Mouse (Mus musculus): Measurements from ENCODE around the gene Slc4a5. TPM values are rescaled to one million over a fixed set of nuclear protein-coding genes. Genes with fewer than 3 reads are reported as not detected.

Gene Slc4a5
- polyA plus RNA-seq, 1 experiment from 2014 or later = 0.30 TPM

DNA sequence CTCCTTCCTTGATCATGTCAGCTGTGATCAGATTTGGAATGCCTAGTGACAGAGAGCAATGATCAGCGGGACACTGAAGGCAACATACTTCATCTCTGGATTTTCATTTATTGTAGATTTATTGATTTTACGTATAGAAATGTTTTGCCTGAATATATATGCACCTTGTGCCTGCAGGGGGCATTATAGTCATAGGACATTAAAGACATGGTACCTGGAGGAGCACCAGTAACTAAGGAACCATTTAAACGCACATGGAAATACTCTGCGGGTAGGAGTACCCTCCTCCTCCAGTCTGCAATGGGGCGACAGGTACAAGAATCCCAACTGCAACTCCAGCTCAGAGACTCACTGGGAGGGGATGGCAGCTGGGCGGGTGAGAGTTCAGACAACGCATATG lies 89.4 kb downstream of the Slc4a5 start:
- Histone ChIP-seq H3K9me3 (replicated peaks; ENCODE audit: control insufficient read depth, low read length) (no peaks in the 10 kb centered on the region), H3K36me3 (ENCODE audit: control insufficient read depth, insufficient read depth, low read length) (peaks cover 17% of the 10 kb centered on the region), H3K4me1 (ENCODE audit: control insufficient read depth, insufficient read depth, low read length) (no peaks in the 10 kb centered on the region), H3K27me3 (ENCODE audit: control insufficient read depth, insufficient read depth, low read length) (no peaks in the 10 kb centered on the region), H3K4me2 (ENCODE audit: low read depth, low read length) (no peak overlapping the region), H3K27ac (ENCODE audit: low read length) (no peak overlapping the region), H3K9ac (ENCODE audit: low read length) (no peak overlapping the region), H3K4me3 (replicated peaks; ENCODE audit: low read length) (no peak overlapping the region)
- WGBS = 86% methylated on average over 7 of the region's 7 CpGs
- no peak for ATAC-seq (ENCODE audit: insufficient read depth, low FRiP score)

DNA sequence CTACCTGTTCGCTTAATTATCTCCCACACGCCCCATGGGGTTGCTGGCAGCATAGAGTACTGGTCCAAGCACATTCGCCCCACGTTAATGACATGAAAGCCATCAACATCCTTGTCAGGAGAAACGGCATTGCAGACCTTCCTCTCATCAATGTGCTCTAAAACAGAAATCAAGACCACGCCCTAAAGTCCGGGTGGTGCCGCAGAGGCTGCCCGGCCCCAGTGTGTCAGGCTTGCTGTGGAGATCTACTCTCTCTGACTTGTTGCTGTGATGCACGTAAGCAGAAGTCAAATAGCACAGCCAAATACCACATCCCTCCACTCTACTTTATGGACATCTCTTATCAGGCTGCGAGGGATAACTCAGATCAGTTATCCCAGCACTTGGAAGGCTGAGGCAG lies 91.6 kb downstream of the Slc4a5 start:
- no peak overlapping the region for H3K9ac ChIP-seq (ENCODE audit: low read length)
- H3K4me3 ChIP-seq (replicated peaks; ENCODE audit: low read length) = no peak overlapping the region
- WGBS = 89% methylated on average over 11 of the region's 11 CpGs
- no peak for ATAC-seq (ENCODE audit: insufficient read depth, low FRiP score)
- no peak overlapping the region for H3K27ac ChIP-seq (ENCODE audit: low read length)
- H3K4me1 ChIP-seq (ENCODE audit: control insufficient read depth, insufficient read depth, low read length) = peaks cover 4% of the 10 kb centered on the region
- peaks cover 13% of the 10 kb centered on the region for H3K36me3 ChIP-seq (ENCODE audit: control insufficient read depth, insufficient read depth, low read length)
- no peaks in the 10 kb centered on the region for H3K9me3 ChIP-seq (replicated peaks; ENCODE audit: control insufficient read depth, low read length)
- H3K4me2 ChIP-seq (ENCODE audit: low read depth, low read length) = no peak overlapping the region
- H3K27me3 ChIP-seq (ENCODE audit: control insufficient read depth, insufficient read depth, low read length) = no peaks in the 10 kb centered on the region

DNA sequence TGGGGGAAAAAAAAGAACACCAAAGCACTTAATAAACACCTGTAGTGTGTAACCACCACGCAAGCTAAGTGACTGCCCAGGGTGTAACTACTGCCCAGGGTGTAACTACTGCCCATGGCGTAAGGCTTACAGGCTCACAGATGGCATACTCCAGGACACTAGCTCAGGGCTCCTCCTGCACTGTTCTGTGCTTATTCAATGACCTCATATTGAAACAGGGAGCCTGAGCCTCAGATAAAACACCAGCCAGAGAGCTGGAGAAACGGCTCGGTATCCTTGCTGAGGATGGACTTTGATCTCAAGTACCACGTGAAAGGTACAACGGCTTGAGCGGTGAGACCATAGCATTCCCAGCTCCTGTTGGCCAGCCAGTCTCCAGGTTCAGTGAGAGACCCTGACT lies 92.4 kb downstream of the Slc4a5 start:
- H3K4me2 ChIP-seq (ENCODE audit: low read depth, low read length) = no peak overlapping the region

DNA sequence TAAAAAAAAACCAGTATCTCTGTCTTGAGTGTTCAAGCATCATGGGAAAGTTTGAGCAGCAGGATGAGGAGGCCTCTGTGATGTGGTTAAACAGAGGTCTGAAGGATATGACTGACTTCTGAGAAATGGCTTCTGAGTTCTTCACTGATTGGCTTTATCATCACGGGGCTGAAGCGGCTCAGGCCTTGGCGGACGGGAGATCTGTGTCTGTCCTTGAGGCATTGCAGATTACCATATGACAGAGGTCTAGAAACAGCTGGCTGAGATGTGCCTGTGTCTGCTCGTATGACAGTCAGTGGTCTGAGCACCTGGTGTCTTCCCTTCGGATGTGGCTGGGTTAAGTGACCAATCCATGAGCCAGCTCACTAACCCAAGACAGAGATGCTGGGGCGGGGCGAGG lies 92.9 kb downstream of the Slc4a5 start:
- WGBS = 86% methylated on average over 8 of the region's 8 CpGs
- ATAC-seq (ENCODE audit: insufficient read depth, low FRiP score) = no peak
- Histone ChIP-seq H3K36me3 (ENCODE audit: control insufficient read depth, insufficient read depth, low read length) (peaks cover 8% of the 10 kb centered on the region), H3K4me3 (replicated peaks; ENCODE audit: low read length) (no peak overlapping the region), H3K27ac (ENCODE audit: low read length) (no peak overlapping the region), H3K4me1 (ENCODE audit: control insufficient read depth, insufficient read depth, low read length) (peaks cover 11% of the 10 kb centered on the region), H3K27me3 (ENCODE audit: control insufficient read depth, insufficient read depth, low read length) (no peaks in the 10 kb centered on the region), H3K9ac (ENCODE audit: low read length) (no peak overlapping the region), H3K4me2 (ENCODE audit: low read depth, low read length) (no peak overlapping the region), H3K9me3 (replicated peaks; ENCODE audit: control insufficient read depth, low read length) (no peaks in the 10 kb centered on the region)

More for the DNA sequence above, 92.4 kb downstream of the Slc4a5 start:
- peaks cover 8% of the 10 kb centered on the region for H3K36me3 ChIP-seq (ENCODE audit: control insufficient read depth, insufficient read depth, low read length)
- 80% methylated on average over 7 of the region's 7 CpGs for WGBS
- ATAC-seq (ENCODE audit: insufficient read depth, low FRiP score) = peak; percentile 84
- H3K9ac ChIP-seq (ENCODE audit: low read length) = no peak overlapping the region
- H3K9me3 ChIP-seq (replicated peaks; ENCODE audit: control insufficient read depth, low read length) = no peaks in the 10 kb centered on the region
- peaks cover 11% of the 10 kb centered on the region for H3K4me1 ChIP-seq (ENCODE audit: control insufficient read depth, insufficient read depth, low read length)
- no peak overlapping the region for H3K4me3 ChIP-seq (replicated peaks; ENCODE audit: low read length)
- H3K27me3 ChIP-seq (ENCODE audit: control insufficient read depth, insufficient read depth, low read length) = no peaks in the 10 kb centered on the region
- peak overlapping the region; percentile 64 for H3K27ac ChIP-seq (ENCODE audit: low read length)

DNA sequence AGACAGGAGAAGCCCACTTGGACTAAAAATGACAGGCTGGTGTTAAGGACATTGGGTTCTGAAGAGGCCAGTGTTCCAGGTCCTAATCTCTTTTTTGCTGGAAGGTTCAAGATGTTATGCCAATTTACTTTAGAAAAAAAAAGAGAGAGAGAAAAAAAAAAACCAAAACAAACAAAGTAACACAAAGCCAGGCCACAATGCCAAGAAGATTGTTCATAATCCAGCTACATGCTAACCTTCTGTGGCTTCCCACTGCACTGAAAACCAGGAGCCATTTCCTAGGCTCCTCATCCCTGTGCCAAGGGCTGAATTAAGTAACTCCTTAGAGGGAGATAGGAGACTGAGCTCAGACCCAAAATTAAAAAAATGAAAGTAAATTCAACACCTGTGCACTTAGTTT lies 95.7 kb downstream of the Slc4a5 start:
- Histone ChIP-seq H3K4me3 (replicated peaks; ENCODE audit: low read length) (no peak overlapping the region), H3K4me2 (ENCODE audit: low read depth, low read length) (no peak overlapping the region), H3K9me3 (replicated peaks; ENCODE audit: control insufficient read depth, low read length) (no peaks in the 10 kb centered on the region), H3K36me3 (ENCODE audit: control insufficient read depth, insufficient read depth, low read length) (peaks cover 8% of the 10 kb centered on the region), H3K27ac (ENCODE audit: low read length) (no peak overlapping the region), H3K27me3 (ENCODE audit: control insufficient read depth, insufficient read depth, low read length) (no peaks in the 10 kb centered on the region), H3K4me1 (ENCODE audit: control insufficient read depth, insufficient read depth, low read length) (peaks cover 11% of the 10 kb centered on the region), H3K9ac (ENCODE audit: low read length) (no peak overlapping the region)
- ATAC-seq (ENCODE audit: insufficient read depth, low FRiP score) = no peak

DNA sequence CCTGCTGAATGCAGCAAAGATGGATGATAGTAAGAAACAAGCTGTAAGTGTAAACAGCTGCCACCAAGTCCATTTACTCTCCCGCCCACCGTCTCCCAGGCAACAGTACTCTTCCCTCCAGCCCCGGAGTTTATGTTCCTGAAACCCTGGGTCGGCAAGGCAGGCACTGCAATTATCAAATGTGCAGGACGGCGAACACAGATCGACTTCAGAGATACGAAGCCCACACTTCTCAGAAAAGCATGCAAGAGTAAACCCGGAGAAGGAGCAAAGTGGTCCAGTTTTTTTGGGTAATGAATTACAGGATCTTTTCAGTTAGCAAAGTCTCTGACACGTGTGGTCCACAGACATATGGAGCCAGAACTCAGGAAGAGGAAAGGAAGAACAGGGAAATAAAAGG lies 96.4 kb downstream of the Slc4a5 start:
- no peaks in the 10 kb centered on the region for H3K27me3 ChIP-seq (ENCODE audit: control insufficient read depth, insufficient read depth, low read length)
- H3K9ac ChIP-seq (ENCODE audit: low read length) = peak overlapping the region; percentile 34; the same call in 1 of the 2 replicates
- H3K4me1 ChIP-seq (ENCODE audit: control insufficient read depth, insufficient read depth, low read length) = peaks cover 11% of the 10 kb centered on the region
- no peaks in the 10 kb centered on the region for H3K9me3 ChIP-seq (replicated peaks; ENCODE audit: control insufficient read depth, low read length)
- no peak for ATAC-seq (ENCODE audit: insufficient read depth, low FRiP score)
- peaks cover 8% of the 10 kb centered on the region for H3K36me3 ChIP-seq (ENCODE audit: control insufficient read depth, insufficient read depth, low read length)
- peak overlapping the region; percentile 95 for H3K4me3 ChIP-seq (replicated peaks; ENCODE audit: low read length)
- H3K4me2 ChIP-seq (ENCODE audit: low read depth, low read length) = peak overlapping the region; percentile 87
- 4% methylated on average over 10 of the region's 10 CpGs for WGBS
- H3K27ac ChIP-seq (ENCODE audit: low read length) = no peak overlapping the region

DNA sequence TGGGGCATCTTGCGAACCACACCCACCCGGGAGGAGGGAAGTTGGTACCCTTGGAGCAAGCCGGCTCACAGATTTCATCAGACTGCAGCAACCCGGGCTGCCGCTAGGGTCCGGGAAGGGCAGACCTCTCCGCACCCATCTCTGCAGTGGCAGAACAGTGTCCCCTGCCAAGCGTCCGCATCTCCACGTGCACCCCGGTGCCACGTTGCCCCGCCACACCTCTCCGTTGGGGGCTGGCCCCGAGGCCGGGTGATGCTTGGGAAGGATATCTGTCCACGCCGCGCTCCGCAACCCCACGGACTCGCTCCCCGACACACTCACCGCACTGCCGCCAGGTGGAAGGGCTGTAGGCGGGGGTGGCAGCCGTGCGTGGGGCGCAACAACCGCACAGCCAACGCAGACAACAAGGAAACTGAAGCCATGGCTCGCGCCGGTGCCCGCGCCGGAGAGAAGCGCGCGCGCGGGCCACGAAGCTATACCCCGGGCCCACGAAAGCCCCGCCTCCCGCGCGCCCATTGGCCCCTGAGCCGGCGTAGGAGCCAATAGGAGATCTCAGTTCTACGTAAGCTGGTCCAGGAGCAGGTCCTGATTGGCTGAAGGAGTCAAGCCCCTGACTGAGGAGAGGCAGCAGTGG lies 97.6 kb downstream of the Slc4a5 start:
- under 1% methylated on average over 52 of the region's 52 CpGs for WGBS
- Histone ChIP-seq H3K4me2 (ENCODE audit: low read depth, low read length) (peak overlapping the region; percentile 87), H3K27me3 (ENCODE audit: control insufficient read depth, insufficient read depth, low read length) (no peaks in the 10 kb centered on the region), H3K9ac (ENCODE audit: low read length) (peak overlapping the region; percentile 86), H3K4me3 (replicated peaks; ENCODE audit: low read length) (peak overlapping the region; percentile 95), H3K27ac (ENCODE audit: low read length) (no peak overlapping the region), H3K36me3 (ENCODE audit: control insufficient read depth, insufficient read depth, low read length) (no peaks in the 10 kb centered on the region), H3K4me1 (ENCODE audit: control insufficient read depth, insufficient read depth, low read length) (peaks cover 11% of the 10 kb centered on the region), H3K9me3 (replicated peaks; ENCODE audit: control insufficient read depth, low read length) (no peaks in the 10 kb centered on the region)
- ATAC-seq (ENCODE audit: insufficient read depth, low FRiP score) = peak; percentile 96

DNA sequence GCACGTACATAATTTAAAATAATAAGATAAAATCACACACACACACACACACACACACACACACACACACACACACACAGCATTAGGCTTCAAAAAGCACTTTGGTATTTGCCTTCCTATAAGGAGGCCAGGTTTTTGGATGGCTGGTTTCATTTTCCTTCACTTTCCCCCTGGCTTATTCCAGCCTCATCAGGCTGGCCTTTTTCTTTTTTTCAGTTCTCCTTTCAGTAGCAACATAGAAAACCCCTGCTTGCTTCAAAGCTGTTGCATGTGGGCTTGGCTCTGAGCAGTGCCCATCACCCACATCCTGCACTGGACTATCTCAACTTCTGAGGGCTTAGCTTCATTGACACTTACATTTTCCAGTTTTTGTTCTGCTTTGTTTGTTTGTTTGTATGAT lies 102.3 kb downstream of the Slc4a5 start:
- Histone ChIP-seq H3K36me3 (ENCODE audit: control insufficient read depth, insufficient read depth, low read length) (no peaks in the 10 kb centered on the region), H3K9ac (ENCODE audit: low read length) (no peak overlapping the region), H3K27ac (ENCODE audit: low read length) (no peak overlapping the region), H3K9me3 (replicated peaks; ENCODE audit: control insufficient read depth, low read length) (no peaks in the 10 kb centered on the region), H3K4me3 (replicated peaks; ENCODE audit: low read length) (no peak overlapping the region), H3K4me2 (ENCODE audit: low read depth, low read length) (no peak overlapping the region), H3K4me1 (ENCODE audit: control insufficient read depth, insufficient read depth, low read length) (peaks cover 6% of the 10 kb centered on the region), H3K27me3 (ENCODE audit: control insufficient read depth, insufficient read depth, low read length) (no peaks in the 10 kb centered on the region)
- WGBS = 47% methylated on average over 1 of the region's 1 CpGs
- ATAC-seq (ENCODE audit: insufficient read depth, low FRiP score) = no peak

DNA sequence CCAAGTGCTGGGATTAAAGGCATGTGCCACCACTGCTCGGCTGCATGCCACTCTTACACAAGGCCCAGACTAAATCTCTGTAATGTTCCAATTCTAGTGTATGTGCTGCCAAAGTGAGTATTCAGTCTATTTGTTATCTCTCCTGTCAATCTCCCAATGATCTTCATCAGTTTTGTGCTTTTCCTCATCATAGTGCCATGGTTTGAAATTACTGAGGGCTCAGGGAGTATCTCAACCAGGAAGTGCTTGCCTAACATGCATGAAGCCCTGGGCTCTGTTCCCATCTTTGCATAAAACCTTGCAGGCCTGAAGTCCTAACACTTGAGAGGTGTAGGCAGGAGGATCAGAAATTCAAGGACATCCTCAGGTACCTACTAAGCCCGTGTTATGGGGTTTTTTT lies 103.2 kb downstream of the Slc4a5 start:
- Histone ChIP-seq H3K4me2 (ENCODE audit: low read depth, low read length) (no peak overlapping the region), H3K27me3 (ENCODE audit: control insufficient read depth, insufficient read depth, low read length) (no peaks in the 10 kb centered on the region), H3K4me3 (replicated peaks; ENCODE audit: low read length) (no peak overlapping the region), H3K36me3 (ENCODE audit: control insufficient read depth, insufficient read depth, low read length) (no peaks in the 10 kb centered on the region), H3K4me1 (ENCODE audit: control insufficient read depth, insufficient read depth, low read length) (peaks cover 10% of the 10 kb centered on the region), H3K27ac (ENCODE audit: low read length) (no peak overlapping the region), H3K9ac (ENCODE audit: low read length) (no peak overlapping the region), H3K9me3 (replicated peaks; ENCODE audit: control insufficient read depth, low read length) (no peaks in the 10 kb centered on the region)
- no peak for ATAC-seq (ENCODE audit: insufficient read depth, low FRiP score)
- WGBS = 76% methylated on average over 2 of the region's 2 CpGs

All from stomach, embryonic 16.5 days (tissue).